Mouse (Mus musculus): ENCODE data around the gene Pnkp.

The Pnkp gene

DNA sequence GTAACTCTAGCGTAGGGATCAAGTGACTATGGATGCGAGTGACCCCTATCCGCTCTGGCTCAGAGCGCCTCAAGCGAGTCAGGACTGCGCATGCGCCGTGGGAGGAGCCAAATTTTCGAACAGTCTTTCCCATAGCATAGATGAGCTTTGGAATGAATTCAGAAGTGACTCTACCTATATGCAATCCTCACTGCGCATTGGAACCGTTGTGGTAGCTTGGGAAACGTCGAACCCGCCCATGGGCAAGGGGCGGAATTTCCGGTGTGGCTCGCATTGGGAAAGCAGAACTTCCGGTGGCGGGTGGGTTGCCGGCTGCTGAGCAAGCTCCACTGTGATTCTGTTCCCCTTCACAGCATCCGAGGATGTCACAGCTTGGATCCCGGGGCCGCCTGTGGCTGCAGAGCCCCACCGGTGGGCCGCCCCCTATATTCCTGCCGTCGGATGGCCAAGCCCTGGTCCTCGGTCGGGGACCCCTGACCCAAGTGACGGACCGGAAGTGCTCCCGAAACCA, at the start of gene Pnkp:
Gene Pnkp, plus strand, starts transcription at position 98 of the 511 bp plus-strand sequence.
- peak; percentile 88 for DNase-seq (ENCODE audit: extremely low read depth, low read depth)

DNA sequence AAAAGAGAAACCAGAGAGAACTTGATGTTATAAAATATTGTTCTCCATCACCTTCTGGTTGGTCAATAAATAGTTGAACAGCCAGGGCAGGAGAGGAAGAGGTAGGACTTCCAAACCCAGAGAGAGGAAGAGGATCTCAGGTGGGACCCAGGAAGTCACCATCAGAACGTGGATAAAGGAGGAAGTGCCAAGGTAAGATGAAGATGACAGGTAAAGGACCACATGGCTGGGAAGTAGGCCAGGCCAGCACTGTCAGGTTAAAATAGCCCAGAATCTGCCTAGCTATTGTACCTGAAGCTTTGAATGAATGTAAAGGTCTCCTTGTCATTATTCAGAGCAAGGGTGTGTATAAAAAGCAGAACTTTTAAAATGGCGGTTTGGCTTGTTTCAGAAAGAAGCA, 48.0 kb upstream of the Pnkp start:
- no peak for DNase-seq (ENCODE audit: extremely low read depth, low read depth)

DNA sequence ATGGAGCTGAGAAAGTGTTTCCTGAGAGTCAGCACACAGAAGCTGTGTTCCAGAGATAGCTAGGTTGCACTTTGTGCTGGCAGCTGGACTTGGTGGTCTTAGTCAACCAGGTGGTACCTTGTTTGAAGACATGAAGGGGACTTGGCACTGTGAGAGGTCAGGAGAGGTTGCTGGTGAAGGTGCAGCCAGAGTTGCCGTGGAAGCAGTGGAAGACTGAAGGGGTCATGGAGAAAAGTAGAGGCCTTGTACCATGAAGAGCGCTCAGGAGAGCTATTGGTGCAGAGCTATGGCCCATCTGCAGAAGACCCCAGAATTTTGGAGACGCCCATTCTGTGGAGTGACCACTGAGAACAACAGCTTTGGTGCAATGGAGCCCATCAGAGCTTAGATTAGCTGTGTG, 47.5 kb upstream of the Pnkp start:
- no peak for DNase-seq (ENCODE audit: extremely low read depth, low read depth)

DNA sequence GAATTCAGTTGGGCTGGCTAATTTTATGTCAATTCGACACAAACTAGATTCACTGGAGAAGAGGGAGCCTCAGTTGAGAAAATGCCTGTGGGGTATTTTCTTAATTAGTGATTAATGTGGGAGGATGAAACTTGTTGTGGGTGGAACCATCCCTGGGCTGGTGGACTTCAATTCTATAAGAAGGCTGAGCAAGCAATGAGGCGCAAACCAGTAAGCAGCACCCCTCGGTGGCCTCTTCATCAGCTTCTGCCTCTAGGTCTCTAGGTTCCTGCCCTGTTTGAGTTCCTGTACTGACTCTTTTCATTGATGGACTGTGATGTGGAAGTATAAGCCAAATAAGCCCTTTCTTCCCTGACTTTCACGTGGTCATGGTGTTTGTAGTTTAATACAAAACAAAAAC, 46.6 kb upstream of the Pnkp start:
- DNase-seq (ENCODE audit: extremely low read depth, low read depth): no peak

DNA sequence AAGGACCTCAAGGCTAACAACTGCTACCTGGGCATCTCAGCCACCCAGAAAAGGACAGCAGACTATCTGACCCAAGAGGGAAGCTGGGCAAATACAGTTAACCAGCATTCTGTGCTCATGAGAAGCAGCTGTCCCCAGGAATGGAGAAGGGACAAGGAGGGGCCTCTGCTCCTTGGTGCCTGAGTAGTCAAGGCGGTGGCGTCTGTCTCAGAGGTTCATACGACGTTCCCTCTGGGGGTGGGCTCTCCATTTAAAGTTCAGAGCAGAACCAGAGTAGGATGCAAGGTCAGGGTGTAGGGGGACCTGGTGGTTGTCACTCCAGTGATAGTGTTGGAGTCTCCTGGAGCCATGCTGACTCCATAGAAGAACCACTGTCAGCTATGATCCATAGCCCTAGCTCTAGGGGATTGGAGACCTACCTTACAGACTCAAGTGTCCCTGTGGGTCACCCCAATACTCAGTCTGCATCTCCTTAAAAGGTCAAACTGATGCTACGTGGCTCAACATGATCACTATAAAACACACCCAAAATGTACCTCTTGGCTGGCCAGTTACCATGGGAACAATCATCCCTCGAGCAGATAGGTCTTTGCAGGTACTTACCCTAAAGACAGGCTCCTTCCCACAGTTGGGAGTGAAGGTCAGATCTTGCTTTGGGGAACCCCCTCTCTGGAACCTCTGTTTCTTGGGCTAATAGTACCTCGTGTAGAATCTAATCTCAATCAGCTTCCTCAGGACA, 46.0 kb upstream of the Pnkp start:
- no peak for DNase-seq (ENCODE audit: extremely low read depth, low read depth)

DNA sequence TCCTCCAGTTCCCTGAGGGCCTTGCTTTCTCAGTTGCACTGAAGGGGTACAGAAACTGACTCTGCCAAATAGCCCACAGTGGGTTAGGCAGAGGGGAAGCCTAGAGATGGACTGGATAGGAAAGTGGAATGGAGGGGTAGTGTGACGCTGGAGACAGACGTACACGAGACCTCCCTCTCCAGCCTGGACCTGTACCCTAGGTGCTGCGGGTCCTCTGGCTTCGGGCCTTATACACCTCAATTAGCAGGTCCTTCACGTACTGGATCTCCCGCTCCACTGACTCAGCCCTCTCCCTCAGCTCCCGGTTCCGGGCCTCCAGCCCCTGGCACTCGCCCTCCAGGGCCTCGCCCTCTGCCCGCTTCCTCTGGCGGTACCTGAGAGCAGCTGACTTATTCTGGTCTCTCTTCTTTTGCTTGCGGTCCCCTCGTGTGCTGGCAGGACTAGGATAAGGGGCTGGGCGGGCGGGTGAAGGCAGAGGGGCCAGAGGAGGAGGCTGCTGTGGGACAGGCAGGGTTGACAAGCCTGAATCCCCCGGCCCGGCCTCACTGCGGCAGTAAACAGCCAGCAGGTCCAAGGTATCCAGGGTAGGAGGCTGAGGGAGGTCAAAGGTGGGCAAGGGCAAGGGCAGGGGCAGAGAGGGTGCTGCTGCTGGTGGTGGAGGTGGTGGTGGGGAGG, 44.2 kb upstream of the Pnkp start:
- no peak for DNase-seq (ENCODE audit: extremely low read depth, low read depth)

DNA sequence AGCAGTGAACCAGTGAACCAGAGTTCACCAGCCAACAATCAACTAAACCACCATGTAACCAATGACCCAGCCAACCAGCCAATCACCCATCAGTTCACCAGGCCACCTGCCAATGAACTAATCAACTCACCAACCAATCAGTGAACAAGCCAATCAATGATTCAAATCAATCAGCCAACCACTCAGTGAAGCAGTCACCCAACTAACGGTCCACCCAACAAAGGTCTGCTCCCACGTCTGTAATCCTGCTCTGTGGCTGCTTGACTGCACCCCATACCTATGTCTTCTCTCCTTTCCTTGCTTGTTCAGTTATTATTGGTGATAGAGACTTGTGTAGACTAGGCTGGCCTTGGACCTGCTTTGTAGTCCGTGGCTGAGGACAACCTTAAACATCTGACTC, 43.0 kb upstream of the Pnkp start:
- no peak for DNase-seq (ENCODE audit: extremely low read depth, low read depth)

DNA sequence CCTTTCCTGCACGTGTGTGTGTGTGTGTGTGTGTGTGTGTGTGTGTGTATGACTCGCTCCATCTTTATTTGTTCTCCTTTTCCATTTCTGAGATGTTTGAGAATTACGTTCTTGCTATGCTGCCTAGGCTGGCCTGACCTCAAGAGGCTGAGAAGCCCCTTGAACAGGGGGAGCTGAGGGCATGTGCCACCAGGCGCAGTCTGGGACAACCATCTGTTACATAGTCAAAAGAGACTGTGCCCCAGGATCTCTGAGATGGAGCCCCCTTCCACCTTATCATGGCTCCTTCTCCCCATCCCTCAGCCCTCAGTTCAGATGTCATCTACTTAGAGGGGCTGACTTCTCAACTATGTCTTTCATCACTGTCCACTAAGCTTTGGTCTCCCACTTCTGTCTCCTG, 42.5 kb upstream of the Pnkp start:
- DNase-seq (ENCODE audit: extremely low read depth, low read depth): no peak

DNA sequence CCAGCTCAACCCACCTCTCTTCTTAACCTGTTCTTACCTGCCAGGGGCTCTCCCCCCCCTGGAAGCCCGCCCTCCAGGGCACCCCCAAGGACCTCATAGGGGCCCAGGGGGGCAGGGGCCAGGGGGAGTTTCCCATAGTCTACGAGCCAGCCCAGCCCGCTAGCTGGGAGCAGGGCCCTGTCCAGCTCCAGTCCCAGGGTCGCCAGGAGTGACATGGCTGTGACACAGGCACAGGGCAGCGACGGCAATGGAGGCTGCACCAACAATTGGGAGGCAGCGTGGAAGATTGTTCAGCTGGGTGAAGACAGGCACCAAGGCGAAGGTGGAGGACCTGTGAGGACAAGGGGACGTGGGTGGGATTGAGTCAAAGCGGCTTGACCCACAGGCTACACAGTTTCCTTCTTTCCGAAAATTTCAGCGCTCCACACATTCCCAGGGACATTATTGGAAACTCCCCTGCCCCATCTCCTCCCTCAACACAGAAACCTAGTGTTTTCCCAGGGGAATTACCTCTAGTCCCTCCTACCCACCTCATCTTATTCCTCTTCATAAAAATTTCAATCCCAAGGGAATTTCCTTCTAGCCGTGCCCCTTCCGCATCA, 41.9 kb upstream of the Pnkp start:
- DNase-seq (ENCODE audit: extremely low read depth, low read depth): no peak

DNA sequence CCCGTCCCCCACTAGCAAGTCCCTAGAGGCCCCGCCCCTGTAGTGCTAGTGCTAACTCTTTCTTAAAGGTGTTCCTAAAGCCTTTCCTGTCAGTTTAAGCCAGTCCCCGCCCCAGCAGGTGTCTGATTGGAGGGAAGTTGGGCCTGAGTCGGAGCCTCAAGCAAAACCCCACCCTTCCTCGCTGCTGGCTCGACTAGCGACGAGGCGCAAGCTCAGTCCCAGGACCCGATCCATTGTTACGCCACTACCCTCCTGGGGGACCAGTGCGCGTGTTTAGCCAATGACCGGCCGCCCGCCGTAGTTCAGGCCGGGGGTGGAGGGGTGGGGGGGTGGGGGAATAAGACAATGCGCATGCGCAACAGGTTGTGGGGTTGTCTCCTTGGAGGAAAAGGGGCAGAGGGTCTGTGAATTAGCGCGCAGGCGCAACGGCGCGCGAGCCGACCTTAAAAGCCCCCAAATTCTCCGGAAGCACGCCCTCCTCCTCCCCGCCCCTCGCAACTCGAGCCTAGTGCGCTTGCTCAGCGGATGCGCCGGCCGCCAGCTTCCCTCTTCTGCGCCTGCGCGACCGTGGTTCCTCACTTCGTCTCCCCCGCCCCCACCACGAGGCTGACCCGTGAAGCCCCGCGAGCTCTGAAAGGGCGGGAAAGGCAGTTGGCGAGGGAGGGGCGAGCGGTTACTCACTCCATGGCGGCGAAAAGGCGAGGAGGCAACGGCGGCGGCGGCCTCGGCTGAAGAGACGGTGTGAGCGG, 41.0 kb upstream of the Pnkp start, which contains the start of the genes Nup62 and Il4i1:
Gene Nup62, plus strand, starts transcription at position 368 of the 749 bp plus-strand sequence.
Gene Il4i1, plus strand, starts transcription at position 667 of the 749 bp plus-strand sequence.
- peak; percentile 98 for DNase-seq (ENCODE audit: extremely low read depth, low read depth)

DNA sequence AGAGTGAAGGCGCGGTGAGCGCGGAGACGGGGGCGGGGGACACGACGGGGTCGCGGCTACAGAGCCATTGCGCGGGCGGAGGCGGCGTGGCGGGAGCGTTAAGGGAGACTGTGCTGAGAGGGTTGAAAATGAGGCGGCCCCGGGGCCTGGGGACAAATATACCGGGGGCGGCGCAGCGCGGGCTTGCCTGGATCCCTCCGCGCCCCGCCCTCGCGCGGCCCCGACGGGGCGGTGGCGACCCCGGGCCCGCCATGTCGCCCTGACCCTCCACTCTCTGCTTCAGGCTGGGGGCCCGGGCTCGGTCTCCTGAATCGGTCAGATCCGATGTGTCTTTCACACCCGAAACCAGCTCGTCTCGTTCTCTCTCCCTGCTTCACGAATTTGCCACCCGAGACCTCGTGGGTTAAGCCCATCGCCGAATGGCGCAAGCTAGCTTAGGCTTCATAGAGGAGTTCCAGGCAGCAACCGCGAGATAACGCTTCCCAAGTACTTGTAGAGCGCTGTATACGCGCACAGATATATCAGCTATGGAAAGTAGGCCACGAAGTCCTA, 40.4 kb upstream of the Pnkp start, which contains the start of gene Atf5:
Gene Atf5, minus strand, starts transcription at position 189 of the 552 bp plus-strand sequence.
- peak; percentile 66 for DNase-seq (ENCODE audit: extremely low read depth, low read depth)

DNA sequence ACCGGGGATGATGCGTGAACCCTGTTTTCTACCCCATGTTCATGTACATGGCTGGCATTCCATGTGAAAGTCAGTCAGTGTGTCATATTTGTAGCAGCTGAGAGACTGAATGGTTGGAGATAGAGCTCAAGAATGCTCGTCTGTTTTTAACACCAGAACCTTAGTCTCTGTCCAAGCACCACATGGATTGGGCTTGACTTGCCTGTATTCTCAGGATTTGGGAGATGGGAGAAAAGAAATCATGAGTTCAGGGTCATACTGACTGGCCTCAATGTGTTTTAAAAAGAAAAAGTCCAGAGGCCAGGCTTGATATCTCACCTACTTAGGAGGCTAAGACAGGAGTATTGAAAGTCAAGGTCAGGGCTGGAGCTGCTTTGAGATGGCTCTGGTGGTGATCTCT, 39.5 kb upstream of the Pnkp start:
- no peak for DNase-seq (ENCODE audit: extremely low read depth, low read depth)

DNA sequence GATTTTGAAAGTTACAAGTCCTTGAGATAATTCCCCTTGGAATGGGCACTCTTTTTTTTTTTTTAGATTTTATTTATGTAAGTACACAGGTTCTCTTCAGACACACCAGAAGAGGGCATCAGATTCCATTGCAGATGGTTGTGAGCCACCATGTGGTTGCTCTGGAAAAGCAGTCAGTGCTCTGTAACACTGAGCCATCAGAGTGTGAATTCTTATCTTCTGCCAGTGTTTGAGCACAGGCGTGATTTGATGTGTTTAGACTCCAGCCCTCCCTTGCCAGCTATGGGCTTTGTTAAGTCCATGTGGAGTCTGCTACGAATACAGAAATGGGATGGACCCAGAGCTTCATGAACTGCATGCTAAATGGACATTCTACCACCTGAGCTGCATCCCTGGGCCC, 38.8 kb upstream of the Pnkp start:
- no peak for DNase-seq (ENCODE audit: extremely low read depth, low read depth)

DNA sequence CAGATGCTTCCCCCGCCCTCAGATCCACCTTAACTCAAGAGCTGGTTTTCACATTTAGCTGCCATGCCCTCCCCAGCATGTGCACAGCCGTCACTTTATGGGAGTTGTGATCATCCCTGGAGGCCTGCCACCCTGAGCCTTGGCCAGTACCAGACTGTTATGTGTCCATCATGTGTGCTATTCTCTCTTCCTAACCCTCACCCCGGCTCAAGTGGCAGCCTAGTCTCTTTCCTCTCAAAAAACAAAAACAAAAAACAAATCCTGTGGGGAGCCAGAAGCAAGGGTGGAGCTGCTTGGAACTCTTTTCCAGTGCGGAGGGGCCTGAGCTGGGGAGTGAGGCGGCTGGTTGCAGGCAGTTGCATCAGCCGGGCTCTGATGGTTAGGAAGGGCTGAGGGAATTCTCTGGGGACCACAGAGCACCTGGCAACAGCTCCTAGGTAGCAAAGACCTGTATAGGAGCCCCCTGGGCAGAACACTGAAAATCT, 38.1 kb upstream of the Pnkp start:
- DNase-seq (ENCODE audit: extremely low read depth, low read depth): no peak

DNA sequence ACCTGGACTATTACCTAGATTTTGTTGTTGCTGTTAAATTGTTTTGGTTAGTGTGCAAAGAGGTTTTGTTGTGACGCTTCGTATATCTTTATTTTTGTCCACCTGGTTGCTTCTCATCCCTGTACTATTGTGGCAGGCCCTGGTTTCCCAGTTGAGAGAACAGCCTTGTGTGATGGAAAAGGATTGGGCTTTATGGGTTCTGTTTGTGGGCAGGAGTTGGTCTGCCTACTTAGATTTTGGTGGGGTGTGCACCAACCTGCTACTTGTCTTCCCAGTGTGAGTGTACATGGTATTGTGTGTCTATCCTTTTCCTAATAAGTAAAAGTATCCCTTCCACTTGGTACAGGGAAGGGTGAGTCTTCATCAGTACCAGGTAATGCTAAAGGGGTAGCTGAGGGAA, 37.5 kb upstream of the Pnkp start:
- no peak for DNase-seq (ENCODE audit: extremely low read depth, low read depth)

DNA sequence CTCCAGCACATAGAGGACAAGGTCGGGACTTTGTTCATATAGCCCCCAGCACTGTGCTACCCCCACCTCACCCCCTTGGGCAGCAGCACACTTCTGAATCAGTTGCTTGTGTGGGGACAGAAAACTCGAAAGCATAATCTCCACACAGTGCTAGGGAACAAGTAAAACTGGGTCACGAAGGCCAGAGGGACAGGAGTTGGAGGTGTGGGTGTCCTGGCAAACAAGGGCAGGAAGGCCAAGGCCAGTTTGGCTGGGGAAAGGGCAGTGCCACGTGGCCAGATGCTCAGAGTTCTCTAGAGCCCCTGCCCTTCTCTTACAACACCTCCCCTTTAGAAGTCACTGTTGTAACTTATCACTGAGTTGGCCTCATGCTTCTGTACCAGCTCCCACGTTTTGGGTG, 37.1 kb upstream of the Pnkp start:
- DNase-seq (ENCODE audit: extremely low read depth, low read depth): no peak

DNA sequence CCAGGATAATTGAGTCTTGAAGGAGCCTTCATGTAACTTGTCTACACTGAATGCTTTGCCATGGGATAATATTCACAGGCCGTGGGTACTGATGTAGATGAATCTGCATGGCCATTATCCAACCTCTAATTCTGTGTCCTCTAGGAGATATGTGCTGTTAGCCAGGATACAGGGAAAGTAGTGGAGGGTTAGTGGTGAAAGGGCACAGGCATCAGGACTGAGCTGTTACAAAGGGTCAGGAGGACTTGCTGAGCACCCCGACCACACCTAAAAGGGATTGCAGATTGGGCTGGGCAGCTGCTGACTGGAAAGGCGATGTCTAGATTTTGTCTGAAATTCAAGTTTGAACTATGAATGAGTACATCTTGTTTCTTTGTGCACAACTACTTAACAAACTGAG, 36.4 kb upstream of the Pnkp start:
- no peak for DNase-seq (ENCODE audit: extremely low read depth, low read depth)

DNA sequence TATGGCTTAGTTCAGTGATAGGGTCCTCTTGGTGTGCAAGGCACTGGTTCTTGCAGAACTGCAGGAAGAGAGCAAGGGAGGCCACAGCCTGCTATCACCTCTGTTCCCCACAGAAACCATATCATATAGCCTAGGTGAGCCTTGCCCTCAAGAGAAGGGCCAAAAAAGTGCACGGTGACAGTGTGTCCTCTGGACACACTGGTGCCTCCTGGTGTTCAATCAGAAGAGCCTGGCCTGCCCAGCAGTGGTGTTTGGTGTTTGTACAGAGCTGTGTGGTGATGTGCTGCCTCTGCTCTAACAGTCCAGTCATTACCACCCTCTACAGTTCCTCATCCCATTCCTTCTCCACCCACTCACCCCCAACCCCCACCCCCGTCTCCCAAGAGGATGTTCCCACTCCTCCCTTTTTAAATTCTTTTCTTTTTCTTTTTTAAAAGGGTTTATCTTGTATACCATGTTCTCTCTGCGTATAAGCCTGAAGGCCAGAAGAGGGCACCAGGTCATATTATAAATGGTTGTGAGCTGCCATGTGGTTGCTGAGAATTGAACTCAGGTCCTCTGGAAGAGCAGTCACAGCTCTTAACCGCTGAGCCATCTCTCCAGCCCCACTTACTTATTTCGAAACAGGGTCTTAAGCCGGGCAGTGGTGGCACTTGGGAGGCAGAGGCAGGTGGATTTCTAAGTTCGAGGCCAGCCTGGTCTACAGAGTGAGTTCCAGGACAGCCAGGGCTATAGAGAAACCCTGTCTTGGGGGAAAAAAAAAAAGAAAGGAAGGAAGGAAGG, 35.1 kb upstream of the Pnkp start:
- no peak for DNase-seq (ENCODE audit: extremely low read depth, low read depth)

DNA sequence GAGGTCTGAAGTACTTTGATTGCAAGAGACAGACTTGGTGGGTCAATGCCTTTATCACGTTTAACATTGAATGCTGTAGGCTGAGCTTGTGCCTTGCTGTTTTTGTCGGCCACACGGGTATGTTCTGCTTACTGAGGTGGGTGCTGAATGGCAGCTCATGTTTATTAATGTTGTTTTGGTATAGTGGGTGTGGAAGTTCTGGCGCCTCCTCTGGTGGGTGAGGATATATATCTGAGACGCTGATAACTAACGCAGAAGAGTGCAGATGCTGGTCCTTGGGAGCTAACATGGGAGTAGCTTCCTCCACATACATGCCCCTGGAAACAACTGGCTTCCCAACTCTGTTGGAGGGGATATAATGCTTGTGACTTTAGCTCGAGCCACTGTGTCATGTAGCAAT, 33.5 kb upstream of the Pnkp start:
- DNase-seq (ENCODE audit: extremely low read depth, low read depth): no peak

DNA sequence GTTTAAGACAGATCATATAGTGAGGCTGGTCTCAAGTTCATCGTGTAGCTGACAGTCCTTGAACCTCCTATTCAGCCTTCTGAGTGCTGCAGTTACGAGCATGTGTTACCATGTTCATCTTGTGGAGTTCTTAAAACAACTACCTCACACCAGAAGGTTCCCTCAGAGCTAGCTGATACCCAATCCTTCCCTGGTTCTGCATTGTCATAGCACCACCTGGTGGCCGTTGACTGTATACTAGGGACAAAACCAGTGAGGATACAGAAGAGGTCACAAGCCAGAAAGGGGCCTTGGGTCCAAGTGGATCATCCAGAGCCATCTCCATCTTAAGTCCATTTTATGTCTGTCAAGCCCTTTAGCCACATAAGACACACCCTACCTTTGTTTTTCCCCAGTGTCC, 32.1 kb upstream of the Pnkp start:
- DNase-seq (ENCODE audit: extremely low read depth, low read depth): no peak
